Mouse (Mus musculus): ENCODE results near the gene Tepsin. TPM values are rescaled to one million over a fixed set of nuclear protein-coding genes. Genes with fewer than 3 reads are reported as not detected.
A peak's percentile ranks its signal among the peaks of the same experiment; 100 is the strongest.

Gene Tepsin
- 20.2 and 21.8 TPM in 2 replicates for polyA plus RNA-seq (2012; ENCODE audit: insufficient read depth, insufficient read length, missing spikeins)

- TF ChIP-seq CTCF (IDR thresholded peaks at IDR 0.05; ENCODE audit: low read depth, low read length) (no peak), POLR2A (IDR thresholded peaks at IDR 0.05; ENCODE audit: borderline replicate concordance, low read depth, low read length) (no peak)
- peak within 1 kb of the TSS; percentile 70 for H3K27ac ChIP-seq (ENCODE audit: insufficient read depth, low read depth, low read length)
- peaks cover 9% of the 10 kb centered on the region for H3K4me1 ChIP-seq (ENCODE audit: control insufficient read depth, insufficient read depth, low read length)
Observed at GRCm38 (mm10) chr11:120098588-120099511, at the start of gene Tepsin, which contains the start of gene Ndufaf8. Gene Tepsin (minus strand): TSS chr11:120098731. Gene Ndufaf8 (plus strand): TSS chr11:120098928.

GRCm38 (mm10) chr11:120143708-120144497, 45.4 kb upstream of the Tepsin start:
- Histone ChIP-seq H3K4me3 (ENCODE audit: insufficient read depth, low read length) (no peak overlapping the region), H3K27ac (ENCODE audit: insufficient read depth, low read depth, low read length) (peak overlapping the region; percentile 95), H3K4me1 (ENCODE audit: control insufficient read depth, insufficient read depth, low read length) (peaks cover 72% of the 10 kb centered on the region)
- TF ChIP-seq POLR2A (IDR thresholded peaks at IDR 0.05; ENCODE audit: borderline replicate concordance, low read depth, low read length) (no peak), CTCF (IDR thresholded peaks at IDR 0.05; ENCODE audit: low read depth, low read length) (no peak)

More at GRCm38 (mm10) chr11:120098588-120099511, at the start of gene Tepsin, which contains the start of gene Ndufaf8:
- H3K4me3 ChIP-seq (ENCODE audit: insufficient read depth, low read length) = peak within 1 kb of the TSS; percentile 82

GRCm38 (mm10) chr11:120142601-120143051, 44.1 kb upstream of the Tepsin start:
- Histone ChIP-seq H3K4me3 (ENCODE audit: insufficient read depth, low read length) (peak overlapping the region; percentile 27), H3K27ac (ENCODE audit: insufficient read depth, low read depth, low read length) (peak overlapping the region; percentile 95), H3K4me1 (ENCODE audit: control insufficient read depth, insufficient read depth, low read length) (peaks cover 69% of the 10 kb centered on the region)
- TF ChIP-seq POLR2A (IDR thresholded peaks at IDR 0.05; ENCODE audit: borderline replicate concordance, low read depth, low read length) = no peak
- peak; percentile 44; the same call in 1 of the 2 replicates for TF ChIP-seq CTCF (IDR thresholded peaks at IDR 0.05; ENCODE audit: low read depth, low read length)

GRCm38 (mm10) chr11:120140255-120140654, 41.7 kb upstream of the Tepsin start:
- Histone ChIP-seq H3K4me1 (ENCODE audit: control insufficient read depth, insufficient read depth, low read length) (peaks cover 57% of the 10 kb centered on the region), H3K27ac (ENCODE audit: insufficient read depth, low read depth, low read length) (no peak overlapping the region), H3K4me3 (ENCODE audit: insufficient read depth, low read length) (no peak overlapping the region)
- TF ChIP-seq POLR2A (IDR thresholded peaks at IDR 0.05; ENCODE audit: borderline replicate concordance, low read depth, low read length) = no peak
- no peak for TF ChIP-seq CTCF (IDR thresholded peaks at IDR 0.05; ENCODE audit: low read depth, low read length)

- Histone ChIP-seq H3K4me3 (ENCODE audit: insufficient read depth, low read length) (no peak overlapping the region), H3K4me1 (ENCODE audit: control insufficient read depth, insufficient read depth, low read length) (peaks cover 48% of the 10 kb centered on the region), H3K27ac (ENCODE audit: insufficient read depth, low read depth, low read length) (no peak overlapping the region)
- no peak for TF ChIP-seq CTCF (IDR thresholded peaks at IDR 0.05; ENCODE audit: low read depth, low read length)
- no peak for TF ChIP-seq POLR2A (IDR thresholded peaks at IDR 0.05; ENCODE audit: borderline replicate concordance, low read depth, low read length)
Observed at GRCm38 (mm10) chr11:120139309-120139731, 40.8 kb upstream of the Tepsin start.

- Histone ChIP-seq H3K27ac (ENCODE audit: insufficient read depth, low read depth, low read length) (no peak overlapping the region), H3K4me1 (ENCODE audit: control insufficient read depth, insufficient read depth, low read length) (peaks cover 39% of the 10 kb centered on the region), H3K4me3 (ENCODE audit: insufficient read depth, low read length) (no peak overlapping the region)
- TF ChIP-seq POLR2A (IDR thresholded peaks at IDR 0.05; ENCODE audit: borderline replicate concordance, low read depth, low read length) (no peak), CTCF (IDR thresholded peaks at IDR 0.05; ENCODE audit: low read depth, low read length) (no peak)
Observed at GRCm38 (mm10) chr11:120137625-120138004, 39.1 kb upstream of the Tepsin start.

- Histone ChIP-seq H3K4me1 (ENCODE audit: control insufficient read depth, insufficient read depth, low read length) (peaks cover 41% of the 10 kb centered on the region), H3K27ac (ENCODE audit: insufficient read depth, low read depth, low read length) (no peak overlapping the region), H3K4me3 (ENCODE audit: insufficient read depth, low read length) (no peak overlapping the region)
- TF ChIP-seq POLR2A (IDR thresholded peaks at IDR 0.05; ENCODE audit: borderline replicate concordance, low read depth, low read length) (no peak), CTCF (IDR thresholded peaks at IDR 0.05; ENCODE audit: low read depth, low read length) (no peak)
Observed at GRCm38 (mm10) chr11:120136796-120137624, 38.5 kb upstream of the Tepsin start.

- no peak for TF ChIP-seq CTCF (IDR thresholded peaks at IDR 0.05; ENCODE audit: low read depth, low read length)
- TF ChIP-seq POLR2A (IDR thresholded peaks at IDR 0.05; ENCODE audit: borderline replicate concordance, low read depth, low read length) = no peak
- Histone ChIP-seq H3K4me3 (ENCODE audit: insufficient read depth, low read length) (no peak overlapping the region), H3K4me1 (ENCODE audit: control insufficient read depth, insufficient read depth, low read length) (peaks cover 34% of the 10 kb centered on the region), H3K27ac (ENCODE audit: insufficient read depth, low read depth, low read length) (no peak overlapping the region)
Observed at GRCm38 (mm10) chr11:120136195-120136594, 37.7 kb upstream of the Tepsin start.

Data from bone marrow macrophage, adult 2 months (primary cell).